Mouse (Mus musculus) bone marrow, adult 2 months (tissue): ENCODE results near the gene Slc22a6. TPM values are rescaled to one million over a fixed set of nuclear protein-coding genes. Genes with fewer than 3 reads are reported as not detected.
A peak's percentile ranks its signal among the peaks of the same experiment; 100 is the strongest.

ENCODE experiments used
- H3K27ac ChIP-seq: fragments of 200-500 bp; 2 replicates; pipeline ENCODE4 v1.5.1; 2012; ENCODE audit warnings: low read depth, mild to moderate bottlenecking, control low read depth, inconsistent platforms, low read length; ENCODE audit not compliant: control insufficient read depth, poor library complexity, insufficient read depth
- H3K4me1 ChIP-seq: fragments of 200-500 bp; 2 replicates; pipeline ENCODE4 v1.6.1; 2011; ENCODE audit warnings: low read length; ENCODE audit not compliant: control insufficient read depth, insufficient read depth
- H3K4me3 ChIP-seq: fragments of 200-500 bp; replicated peaks from 2 replicates; pipeline ENCODE3; 2011; ENCODE audit warnings: mild to moderate bottlenecking, low read depth, low read length, control low read depth; ENCODE audit not compliant: control insufficient read depth
- CTCF ChIP-seq: fragments of 200-500 bp; IDR thresholded peaks from 2 replicates; pipeline ENCODE4 v1.5.1; 2011; ENCODE audit warnings: low read length, control low read depth; ENCODE audit not compliant: control insufficient read depth, insufficient read depth
- POLR2A ChIP-seq: fragments of 200-500 bp; IDR thresholded peaks from 2 replicates; pipeline ENCODE4 v1.6.1; 2011; ENCODE audit warnings: low read depth, mild to moderate bottlenecking, control low read depth, low read length, borderline replicate concordance; ENCODE audit not compliant: control insufficient read depth
- WGBS: fragments of 180-500 bp; shearing (Covaris S2); methylation state at CpG from one replicate; pipeline ENCODE4 v1.1.7; 2018; 5-methylcytosine and 5-hydroxymethylcytosine counted together
- polyA plus RNA-seq: library from polyadenylated mRNA; stranded (reverse); fragments of >200 nt; gene quantifications from 2 replicates; pipeline ENCODE4 v1.2.4, GENCODE M21; 2011; ENCODE audit warnings: low replicate concordance; ENCODE audit not compliant: missing spikeins, insufficient read depth, insufficient read length

Slc22a6 gene
- polyA plus RNA-seq, 1 experiment = 0.75 TPM

GRCm38 (mm10) chr19:8585899-8586298 is 31.9 kb upstream of the Slc22a6 start:
- H3K4me3 ChIP-seq = no peak overlapping the region
- no peaks in the 10 kb centered on the region for H3K4me1 ChIP-seq
- 84% methylated on average over 2 of the region's 2 CpGs for WGBS
- TF ChIP-seq CTCF (no peak), POLR2A (no peak)
- no peak overlapping the region for H3K27ac ChIP-seq

GRCm38 (mm10) chr19:8586350-8586749 is 31.5 kb upstream of the Slc22a6 start:
- 63% methylated on average over 3 of the region's 3 CpGs for WGBS
- no peak overlapping the region for H3K4me3 ChIP-seq
- no peak overlapping the region for H3K27ac ChIP-seq
- H3K4me1 ChIP-seq = no peaks in the 10 kb centered on the region
- TF ChIP-seq CTCF (no peak), POLR2A (no peak)

- no peak overlapping the region for H3K27ac ChIP-seq
- H3K4me1 ChIP-seq = peaks cover 1% of the 10 kb centered on the region; the same call in 1 of the 2 replicates
- TF ChIP-seq POLR2A (no peak), CTCF (peak; percentile 19; the same call in 1 of the 2 replicates)
- H3K4me3 ChIP-seq = no peak overlapping the region
- WGBS = 70% methylated on average over 1 of the region's 1 CpGs
Measured at GRCm38 (mm10) chr19:8587315-8587714, 30.5 kb upstream of the Slc22a6 start.

GRCm38 (mm10) chr19:8590954-8591353 is 26.9 kb upstream of the Slc22a6 start, which contains the start of gene Slc22a8:
Gene Slc22a8 (plus strand): TSS chr19:8591254.
- peak within 1 kb of the TSS; percentile 17; the same call in 1 of the 2 replicates for H3K27ac ChIP-seq
- no peak within 1 kb of the TSS for H3K4me3 ChIP-seq
- H3K4me1 ChIP-seq = peaks cover 8% of the 10 kb centered on the region
- TF ChIP-seq CTCF (no peak), POLR2A (no peak)
- WGBS = 75% methylated on average over 8 of the region's 8 CpGs

- peak overlapping the region; percentile 68; the same call in 1 of the 2 replicates for H3K27ac ChIP-seq
- 3% methylated on average over 2 of the region's 2 CpGs for WGBS
- TF ChIP-seq CTCF (no peak), POLR2A (no peak)
Measured at GRCm38 (mm10) chr19:8592155-8592554, 25.7 kb upstream of the Slc22a6 start.

GRCm38 (mm10) chr19:8592873-8593408 is 24.9 kb upstream of the Slc22a6 start:
- WGBS = 58% methylated on average over 6 of the region's 6 CpGs
- Histone ChIP-seq H3K4me3 (no peak overlapping the region), H3K27ac (peak overlapping the region; percentile 68), H3K4me1 (peaks cover 8% of the 10 kb centered on the region)
- TF ChIP-seq POLR2A (no peak), CTCF (no peak)

More at GRCm38 (mm10) chr19:8592155-8592554, 25.7 kb upstream of the Slc22a6 start:
- Histone ChIP-seq H3K4me3 (no peak overlapping the region), H3K4me1 (peaks cover 8% of the 10 kb centered on the region)

- WGBS = 69% methylated on average over 11 of the region's 11 CpGs
- peaks cover 8% of the 10 kb centered on the region for H3K4me1 ChIP-seq
- no peak overlapping the region for H3K27ac ChIP-seq
- no peak overlapping the region for H3K4me3 ChIP-seq
- TF ChIP-seq CTCF (no peak), POLR2A (no peak)
Measured at GRCm38 (mm10) chr19:8593833-8594232, 24.0 kb upstream of the Slc22a6 start.

GRCm38 (mm10) chr19:8594518-8594917 is 23.3 kb upstream of the Slc22a6 start:
- TF ChIP-seq POLR2A (no peak), CTCF (no peak)
- WGBS = 40% methylated on average over 1 of the region's 1 CpGs

More at GRCm38 (mm10) chr19:8594518-8594917, 23.3 kb upstream of the Slc22a6 start:
- H3K4me1 ChIP-seq = peaks cover 8% of the 10 kb centered on the region
- H3K4me3 ChIP-seq = no peak overlapping the region
- H3K27ac ChIP-seq = no peak overlapping the region
